Mouse (Mus musculus): Measurements from ENCODE around the gene Upk3a. TPM values are rescaled to one million over a fixed set of nuclear protein-coding genes. Genes with fewer than 3 reads are reported as not detected.
A peak's percentile ranks its signal among the peaks of the same experiment; 100 is the strongest.

The Upk3a gene
- polyA plus RNA-seq, 1 experiment = not detected

DNA sequence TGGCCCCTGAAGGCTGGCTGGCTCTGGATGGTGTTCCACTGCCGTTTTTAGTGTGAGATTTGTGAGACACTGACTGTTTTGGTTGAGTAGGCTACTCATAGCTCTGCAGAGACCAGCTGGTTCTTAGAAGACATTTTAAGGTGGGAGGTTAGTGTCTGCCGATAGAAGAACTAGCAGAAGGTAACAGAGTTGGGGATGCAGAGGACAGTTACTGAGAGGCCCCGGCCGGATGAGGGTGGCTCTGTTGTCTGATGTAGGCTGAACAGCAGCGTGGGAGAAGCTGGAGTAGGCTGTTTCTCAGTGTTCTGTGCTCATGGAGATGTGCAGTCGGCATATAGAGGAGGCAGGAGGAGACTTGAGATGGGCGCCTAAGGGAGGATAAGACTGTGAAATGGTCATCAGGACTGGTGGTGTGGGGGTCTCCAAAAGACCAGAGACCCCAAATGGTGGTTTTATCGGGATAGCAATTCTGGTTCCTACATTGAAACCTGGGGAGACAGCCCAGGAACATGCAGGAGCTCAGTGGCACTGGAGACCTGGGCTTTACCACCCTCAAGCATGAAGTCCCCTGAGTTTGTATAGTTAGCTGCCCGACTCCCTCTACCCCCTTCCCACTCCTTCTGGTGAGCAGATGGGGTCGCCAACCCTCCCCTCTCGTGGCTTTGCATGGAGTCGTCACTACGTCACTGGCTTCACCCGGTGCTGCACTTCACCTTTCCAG, 29.4 kb downstream of the Upk3a start:
- no peak for TF ChIP-seq POLR2A (IDR thresholded peaks at IDR 0.05; ENCODE audit: low read depth, low read length)
- no peak for TF ChIP-seq CTCF (IDR thresholded peaks at IDR 0.05; ENCODE audit: extremely low read depth, insufficient read depth, insufficient read length, insufficient replicate concordance)
- peaks cover 15% of the 10 kb centered on the region for H3K36me3 ChIP-seq (ENCODE audit: control insufficient read depth, insufficient read depth, low read length)
- peaks cover 10% of the 10 kb centered on the region; the same call in 1 of the 2 replicates for H3K4me1 ChIP-seq (ENCODE audit: control insufficient read depth, insufficient read depth, insufficient read length)
- no peak for DNase-seq (ENCODE audit: low read depth in 1 of 2, low spot score in 2 of 2)
- H3K27me3 ChIP-seq (ENCODE audit: control insufficient read depth, insufficient read depth, low read length) = no peaks in the 10 kb centered on the region
- H3K4me3 ChIP-seq (ENCODE audit: extremely low read depth, insufficient read depth, insufficient read length) = no peak overlapping the region
- H3K27ac ChIP-seq (ENCODE audit: insufficient read depth, low read length) = no peak overlapping the region
- whole genome bisulfite sequencing = 94% methylated on average over 14 of the region's 14 CpGs

- Histone ChIP-seq H3K36me3 (ENCODE audit: control insufficient read depth, insufficient read depth, low read length) (peaks cover 18% of the 10 kb centered on the region), H3K27ac (ENCODE audit: insufficient read depth, low read length) (no peak overlapping the region), H3K4me1 (ENCODE audit: control insufficient read depth, insufficient read depth, insufficient read length) (peaks cover 5% of the 10 kb centered on the region; the same call in 1 of the 2 replicates), H3K27me3 (ENCODE audit: control insufficient read depth, insufficient read depth, low read length) (no peaks in the 10 kb centered on the region), H3K4me3 (ENCODE audit: extremely low read depth, insufficient read depth, insufficient read length) (no peak overlapping the region)
- WGBS = 86% methylated on average over 4 of the region's 4 CpGs
- TF ChIP-seq CTCF (IDR thresholded peaks at IDR 0.05; ENCODE audit: extremely low read depth, insufficient read depth, insufficient read length, insufficient replicate concordance) (no peak), POLR2A (IDR thresholded peaks at IDR 0.05; ENCODE audit: low read depth, low read length) (no peak)
- no peak for DNase-seq (ENCODE audit: low read depth in 1 of 2, low spot score in 2 of 2)
Measured at GRCm38 (mm10) chr15:85047865-85048264, 30.9 kb downstream of the Upk3a start.

GRCm38 (mm10) chr15:85049758-85050157, 32.8 kb downstream of the Upk3a start:
- H3K4me3 ChIP-seq (ENCODE audit: extremely low read depth, insufficient read depth, insufficient read length) = no peak overlapping the region
- no peak for TF ChIP-seq POLR2A (IDR thresholded peaks at IDR 0.05; ENCODE audit: low read depth, low read length)
- TF ChIP-seq CTCF (IDR thresholded peaks at IDR 0.05; ENCODE audit: extremely low read depth, insufficient read depth, insufficient read length, insufficient replicate concordance) = no peak
- H3K27ac ChIP-seq (ENCODE audit: insufficient read depth, low read length) = no peak overlapping the region
- WGBS = 89% methylated on average over 1 of the region's 1 CpGs
- H3K36me3 ChIP-seq (ENCODE audit: control insufficient read depth, insufficient read depth, low read length) = peaks cover 24% of the 10 kb centered on the region
- no peaks in the 10 kb centered on the region for H3K27me3 ChIP-seq (ENCODE audit: control insufficient read depth, insufficient read depth, low read length)
- no peak for DNase-seq (ENCODE audit: low read depth in 1 of 2, low spot score in 2 of 2)
- H3K4me1 ChIP-seq (ENCODE audit: control insufficient read depth, insufficient read depth, insufficient read length) = no peaks in the 10 kb centered on the region

DNA sequence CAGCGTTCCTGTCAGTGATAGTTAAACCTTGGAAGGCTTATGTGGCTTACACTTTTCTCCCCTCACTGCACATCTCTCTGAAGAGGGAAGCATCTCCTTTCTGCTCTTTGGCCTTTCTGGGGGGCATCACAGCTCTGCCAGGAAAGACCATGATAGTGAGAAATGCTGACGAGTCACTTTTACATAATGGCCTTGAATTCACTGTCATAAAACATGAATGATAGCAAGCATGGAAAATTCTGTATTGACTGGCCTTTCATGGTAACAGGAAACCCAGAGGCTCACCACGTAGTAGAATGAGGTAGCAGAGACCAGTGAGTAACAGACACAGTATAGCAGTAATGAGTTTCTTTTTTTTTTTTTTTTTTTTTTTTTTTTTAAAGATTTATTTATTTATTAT, 37.2 kb downstream of the Upk3a start:
- TF ChIP-seq CTCF (IDR thresholded peaks at IDR 0.05; ENCODE audit: extremely low read depth, insufficient read depth, insufficient read length, insufficient replicate concordance) = no peak
- no peak for TF ChIP-seq POLR2A (IDR thresholded peaks at IDR 0.05; ENCODE audit: low read depth, low read length)
- no peak for DNase-seq (ENCODE audit: low read depth in 1 of 2, low spot score in 2 of 2)
- no peak overlapping the region for H3K4me3 ChIP-seq (ENCODE audit: extremely low read depth, insufficient read depth, insufficient read length)
- H3K27me3 ChIP-seq (ENCODE audit: control insufficient read depth, insufficient read depth, low read length) = no peaks in the 10 kb centered on the region
- no peak overlapping the region for H3K27ac ChIP-seq (ENCODE audit: insufficient read depth, low read length)
- WGBS = 86% methylated on average over 3 of the region's 3 CpGs
- H3K4me1 ChIP-seq (ENCODE audit: control insufficient read depth, insufficient read depth, insufficient read length) = no peaks in the 10 kb centered on the region
- H3K36me3 ChIP-seq (ENCODE audit: control insufficient read depth, insufficient read depth, low read length) = peaks cover 26% of the 10 kb centered on the region

GRCm38 (mm10) chr15:85055186-85055585, 38.2 kb downstream of the Upk3a start:
- WGBS = 87% methylated on average over 4 of the region's 4 CpGs
- H3K4me1 ChIP-seq (ENCODE audit: control insufficient read depth, insufficient read depth, insufficient read length) = no peaks in the 10 kb centered on the region
- H3K36me3 ChIP-seq (ENCODE audit: control insufficient read depth, insufficient read depth, low read length) = peaks cover 25% of the 10 kb centered on the region
- no peak overlapping the region for H3K27ac ChIP-seq (ENCODE audit: insufficient read depth, low read length)
- TF ChIP-seq POLR2A (IDR thresholded peaks at IDR 0.05; ENCODE audit: low read depth, low read length) (no peak), CTCF (IDR thresholded peaks at IDR 0.05; ENCODE audit: extremely low read depth, insufficient read depth, insufficient read length, insufficient replicate concordance) (no peak)
- no peak for DNase-seq (ENCODE audit: low read depth in 1 of 2, low spot score in 2 of 2)
- no peaks in the 10 kb centered on the region for H3K27me3 ChIP-seq (ENCODE audit: control insufficient read depth, insufficient read depth, low read length)
- no peak overlapping the region for H3K4me3 ChIP-seq (ENCODE audit: extremely low read depth, insufficient read depth, insufficient read length)

DNA sequence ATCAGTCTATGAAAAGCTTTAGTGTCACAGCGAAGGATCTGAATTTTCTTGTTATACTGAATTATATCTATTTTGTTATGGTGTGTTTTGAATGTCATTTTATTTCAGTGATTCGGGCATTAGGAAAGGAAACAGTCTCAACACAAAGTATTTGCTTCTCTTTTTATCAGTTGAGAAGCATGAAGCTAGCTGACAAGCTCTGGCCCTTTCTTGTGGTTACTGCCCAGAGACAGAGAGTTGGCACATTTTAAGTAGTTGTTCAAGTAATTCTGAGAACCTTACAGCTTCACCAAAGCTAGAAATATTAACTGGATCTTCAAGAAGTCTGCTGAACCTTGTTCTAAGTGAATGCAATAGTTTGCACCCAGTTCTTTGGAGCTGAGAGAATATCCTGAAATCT, 46.5 kb downstream of the Upk3a start:
- no peak for DNase-seq (ENCODE audit: low read depth in 1 of 2, low spot score in 2 of 2)
- Histone ChIP-seq H3K4me1 (ENCODE audit: control insufficient read depth, insufficient read depth, insufficient read length) (no peaks in the 10 kb centered on the region), H3K36me3 (ENCODE audit: control insufficient read depth, insufficient read depth, low read length) (peaks cover 18% of the 10 kb centered on the region), H3K27me3 (ENCODE audit: control insufficient read depth, insufficient read depth, low read length) (no peaks in the 10 kb centered on the region), H3K27ac (ENCODE audit: insufficient read depth, low read length) (no peak overlapping the region), H3K4me3 (ENCODE audit: extremely low read depth, insufficient read depth, insufficient read length) (no peak overlapping the region)
- 84% methylated on average over 2 of the region's 2 CpGs for WGBS
- no peak for TF ChIP-seq CTCF (IDR thresholded peaks at IDR 0.05; ENCODE audit: extremely low read depth, insufficient read depth, insufficient read length, insufficient replicate concordance)
- no peak for TF ChIP-seq POLR2A (IDR thresholded peaks at IDR 0.05; ENCODE audit: low read depth, low read length)

GRCm38 (mm10) chr15:85070561-85070960, 53.6 kb downstream of the Upk3a start:
- Histone ChIP-seq H3K4me1 (ENCODE audit: control insufficient read depth, insufficient read depth, insufficient read length) (no peaks in the 10 kb centered on the region), H3K36me3 (ENCODE audit: control insufficient read depth, insufficient read depth, low read length) (no peaks in the 10 kb centered on the region), H3K4me3 (ENCODE audit: extremely low read depth, insufficient read depth, insufficient read length) (no peak overlapping the region), H3K27ac (ENCODE audit: insufficient read depth, low read length) (no peak overlapping the region), H3K27me3 (ENCODE audit: control insufficient read depth, insufficient read depth, low read length) (no peaks in the 10 kb centered on the region)
- TF ChIP-seq CTCF (IDR thresholded peaks at IDR 0.05; ENCODE audit: extremely low read depth, insufficient read depth, insufficient read length, insufficient replicate concordance) (no peak), POLR2A (IDR thresholded peaks at IDR 0.05; ENCODE audit: low read depth, low read length) (no peak)
- WGBS = 20% methylated on average over 2 of the region's 2 CpGs
- DNase-seq (ENCODE audit: low read depth in 1 of 2, low spot score in 2 of 2) = peak; percentile 21 to 28

Other genes starting within 250 kb of the Upk3a start
- gene Phf21b, start 161.1 kb upstream of the Upk3a start, polyA plus RNA-seq (2012; rRNA removed) = 2.1 TPM in 2 replicates
- gene Gm29666, start 97.1 kb upstream of the Upk3a start, polyA plus RNA-seq (2012; rRNA removed) = 0.21 and 0.25 TPM in 2 replicates
- gene Nup50, start 93.7 kb upstream of the Upk3a start, polyA plus RNA-seq (2012; rRNA removed) = 6.4 and 7.1 TPM in 2 replicates
- 27.1 and 32.8 TPM in 2 replicates for gene 5031439G07Rik, start 28.6 kb upstream of the Upk3a start, polyA plus RNA-seq (2012; rRNA removed)
- 3.9 and 4.0 TPM in 2 replicates for gene Fam118a, start 11.8 kb downstream of the Upk3a start, polyA plus RNA-seq (2012; rRNA removed)
- gene Smc1b, start 114.8 kb downstream of the Upk3a start, polyA plus RNA-seq (2012; rRNA removed) = 0.08 and 0.23 TPM in 2 replicates
- 0.08 TPM in 1 of 2 replicates, not detected in the other for gene Ribc2, start 114.9 kb downstream of the Upk3a start, polyA plus RNA-seq (2012; rRNA removed)
- 5.5 and 5.6 TPM in 2 replicates for gene Fbln1, start 188.8 kb downstream of the Upk3a start, polyA plus RNA-seq (2012; rRNA removed)